Mouse (Mus musculus) embryonic facial prominence, embryonic 15.5 days (tissue): ENCODE results near the gene Mroh2a. TPM values are rescaled to one million over a fixed set of nuclear protein-coding genes. Genes with fewer than 3 reads are reported as not detected.

Experiments
- ATAC-seq: fragments of 200-750 bp; cut with Nextera tagmentation; 2 replicates; pipeline ENCODE4 v1.8.0; 2017; ENCODE audit warnings: low read depth, moderate TSS enrichment; ENCODE audit not compliant: insufficient number of reproducible peaks, low FRiP score, low TSS enrichment
- H3K27ac ChIP-seq: fragments of 300-500 bp; sonication (generic); replicated peaks from 2 replicates; pipeline ENCODE4 v1.5.1; 2015; ENCODE audit warnings: mild to moderate bottlenecking, inconsistent platforms
- H3K27me3 ChIP-seq: fragments of 300-500 bp; sonication (generic); 2 replicates; pipeline ENCODE4 v1.6.1; 2015; ENCODE audit warnings: inconsistent platforms
- H3K36me3 ChIP-seq: fragments of 300-500 bp; sonication (generic); 2 replicates; pipeline ENCODE4 v1.6.1; 2015; ENCODE audit warnings: mild to moderate bottlenecking, inconsistent platforms
- H3K4me1 ChIP-seq: fragments of 300-500 bp; sonication (generic); 2 replicates; pipeline ENCODE4 v1.6.1; 2015; ENCODE audit warnings: inconsistent platforms
- H3K4me2 ChIP-seq: fragments of 300-500 bp; sonication (generic); replicated peaks from 2 replicates; pipeline ENCODE4 v1.6.1; 2015; ENCODE audit warnings: mild to moderate bottlenecking, inconsistent platforms
- H3K4me3 ChIP-seq: fragments of 300-500 bp; sonication (generic); replicated peaks from 2 replicates; pipeline ENCODE4 v1.5.1; 2015; ENCODE audit warnings: mild to moderate bottlenecking, inconsistent platforms
- H3K9ac ChIP-seq: fragments of 300-500 bp; sonication (generic); 2 replicates; pipeline ENCODE4 v1.6.1; 2015; ENCODE audit warnings: inconsistent platforms
- H3K9me3 ChIP-seq: fragments of 300-500 bp; sonication (generic); replicated peaks from 2 replicates; pipeline ENCODE4 v1.6.1; 2016; ENCODE audit warnings: inconsistent platforms
- WGBS: fragments of 180-500 bp; shearing (Covaris S2); methylation state at CpG from one replicate; pipeline ENCODE4 v1.1.7; 2015; 5-methylcytosine and 5-hydroxymethylcytosine counted together
- polyA plus RNA-seq: library from polyadenylated mRNA; unstranded; fragments of >200 nt; fragmentation: Nextera tagmentation; extraction: Ambion mirVana; gene quantifications from 2 replicates; pipeline ENCODE4 v1.2.1, GENCODE M21; 2015

The Mroh2a gene
- polyA plus RNA-seq, 1 experiment from 2014 or later = 1.4 TPM

GRCm38 (mm10) chr1:88289152-88289551 is 62.4 kb downstream of the Mroh2a start:
- ATAC-seq = no peak
- Histone ChIP-seq H3K9ac (no peak overlapping the region), H3K4me1 (no peaks in the 10 kb centered on the region), H3K4me3 (no peak overlapping the region), H3K27me3 (no peaks in the 10 kb centered on the region), H3K9me3 (peaks cover 29% of the 10 kb centered on the region), H3K27ac (no peak overlapping the region), H3K36me3 (no peaks in the 10 kb centered on the region), H3K4me2 (no peak overlapping the region)
- whole genome bisulfite sequencing = 53% methylated on average over 2 of the region's 2 CpGs

DNA sequence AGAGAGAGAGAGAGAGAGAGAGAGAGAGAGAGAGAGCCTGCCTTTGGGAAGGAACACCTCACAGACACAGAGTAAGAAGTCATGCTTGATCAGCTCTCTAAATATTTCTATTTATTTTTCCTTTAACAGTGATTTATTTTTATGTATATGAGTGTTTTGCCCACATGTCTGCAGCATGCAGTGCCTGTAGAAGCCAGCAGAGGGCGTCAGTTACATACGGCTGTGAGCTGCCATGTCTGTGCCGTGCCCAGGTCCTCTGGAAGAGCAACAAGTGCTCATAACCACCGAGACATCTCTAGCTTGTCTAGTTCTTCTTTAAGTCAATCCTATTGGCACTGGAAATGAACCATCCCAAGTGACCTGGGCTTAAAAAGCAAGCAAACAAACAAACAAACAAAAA is 63.1 kb downstream of the Mroh2a start:
- Histone ChIP-seq H3K9me3 (peaks cover 31% of the 10 kb centered on the region), H3K27me3 (no peaks in the 10 kb centered on the region), H3K4me2 (no peak overlapping the region), H3K36me3 (no peaks in the 10 kb centered on the region), H3K4me1 (no peaks in the 10 kb centered on the region), H3K4me3 (no peak overlapping the region), H3K9ac (no peak overlapping the region), H3K27ac (no peak overlapping the region)
- ATAC-seq = no peak
- 36% methylated on average over 4 of the region's 4 CpGs for WGBS

DNA sequence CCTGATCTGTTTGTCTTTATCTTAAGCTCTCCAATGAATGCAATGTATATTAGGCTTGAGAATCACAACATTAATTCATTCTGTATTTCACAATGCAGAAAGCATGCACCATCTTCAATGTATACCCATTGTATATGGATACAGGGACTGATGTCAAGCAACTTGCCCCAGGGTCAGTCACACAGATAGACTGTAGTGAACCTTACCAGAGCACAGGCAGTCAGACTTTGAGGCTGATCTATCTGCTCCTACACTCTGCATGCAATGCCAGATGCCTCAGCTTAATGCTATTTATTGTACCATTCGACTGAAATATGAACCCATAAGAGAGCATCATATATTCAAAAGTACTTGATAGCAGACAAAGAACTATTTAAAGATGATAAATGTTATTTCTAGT is 63.7 kb downstream of the Mroh2a start:
- ATAC-seq = no peak
- H3K4me3 ChIP-seq = no peak overlapping the region
- H3K36me3 ChIP-seq = no peaks in the 10 kb centered on the region
- no peak overlapping the region for H3K4me2 ChIP-seq
- peaks cover 32% of the 10 kb centered on the region for H3K9me3 ChIP-seq
- WGBS = 59% methylated on average over 1 of the region's 1 CpGs
- H3K4me1 ChIP-seq = no peaks in the 10 kb centered on the region
- H3K9ac ChIP-seq = no peak overlapping the region
- H3K27ac ChIP-seq = no peak overlapping the region
- H3K27me3 ChIP-seq = no peaks in the 10 kb centered on the region

- no peak for ATAC-seq
- Histone ChIP-seq H3K4me2 (no peak overlapping the region), H3K4me1 (no peaks in the 10 kb centered on the region), H3K27me3 (no peaks in the 10 kb centered on the region), H3K9ac (no peak overlapping the region), H3K27ac (no peak overlapping the region), H3K4me3 (no peak overlapping the region), H3K9me3 (peaks cover 33% of the 10 kb centered on the region), H3K36me3 (no peaks in the 10 kb centered on the region)
- WGBS = 61% methylated on average over 3 of the region's 3 CpGs
These were observed 64.7 kb downstream of the Mroh2a start for GRCm38 (mm10) chr1:88291409-88292005.

DNA sequence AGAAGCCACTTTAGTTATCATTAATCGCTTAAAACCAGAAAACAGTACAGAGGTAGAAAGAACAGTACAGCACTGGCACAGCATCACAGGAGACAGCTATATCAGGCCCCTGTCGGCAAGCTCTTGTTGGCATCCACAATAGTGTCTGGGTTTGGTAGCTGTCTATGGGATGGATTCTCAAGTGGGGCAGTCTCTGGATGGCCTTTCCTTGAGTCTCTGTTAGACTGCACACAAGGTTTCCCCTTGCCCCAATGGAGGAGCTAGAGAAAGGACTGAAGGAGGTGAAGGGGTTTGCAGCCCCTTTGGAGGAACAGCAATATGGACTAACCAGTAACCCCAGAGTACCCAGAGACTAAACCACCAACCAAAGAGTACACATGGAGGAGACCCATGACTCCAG is 65.3 kb downstream of the Mroh2a start:
- H3K27ac ChIP-seq = no peak overlapping the region
- no peak for ATAC-seq
- no peak overlapping the region for H3K4me2 ChIP-seq
- H3K27me3 ChIP-seq = no peaks in the 10 kb centered on the region
- H3K4me3 ChIP-seq = no peak overlapping the region
- H3K9ac ChIP-seq = no peak overlapping the region
- WGBS = 51% methylated on average over 2 of the region's 2 CpGs
- H3K9me3 ChIP-seq = peaks cover 32% of the 10 kb centered on the region
- no peaks in the 10 kb centered on the region for H3K4me1 ChIP-seq
- no peaks in the 10 kb centered on the region for H3K36me3 ChIP-seq

DNA sequence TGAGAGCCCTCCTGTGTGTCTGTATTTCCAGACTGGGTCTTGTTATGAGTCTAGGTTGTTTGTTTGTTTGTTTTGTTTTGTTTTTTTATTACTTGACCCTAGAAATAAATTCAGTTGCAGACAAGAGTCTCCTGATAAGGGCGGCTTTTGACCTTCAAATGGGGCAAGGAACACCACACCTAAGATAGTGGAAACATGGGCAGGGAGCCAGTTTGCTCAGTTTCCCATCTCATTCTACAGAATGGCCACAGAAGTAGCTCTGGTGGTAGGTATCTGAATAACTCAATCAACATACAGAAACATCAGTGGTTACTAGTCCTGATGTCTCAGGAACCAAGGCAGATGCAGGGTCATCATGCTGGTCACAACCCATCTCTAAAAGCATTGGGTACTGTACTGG is 67.9 kb downstream of the Mroh2a start:
- Histone ChIP-seq H3K9ac (no peak overlapping the region), H3K27me3 (no peaks in the 10 kb centered on the region), H3K27ac (no peak overlapping the region), H3K4me3 (no peak overlapping the region), H3K4me2 (no peak overlapping the region), H3K9me3 (peaks cover 40% of the 10 kb centered on the region), H3K4me1 (no peaks in the 10 kb centered on the region), H3K36me3 (no peaks in the 10 kb centered on the region)
- no peak for ATAC-seq
- 19% methylated on average over 1 of the region's 1 CpGs for WGBS

GRCm38 (mm10) chr1:88296171-88296920 is 69.6 kb downstream of the Mroh2a start:
- H3K4me1 ChIP-seq = no peaks in the 10 kb centered on the region
- ATAC-seq = no peak
- H3K4me2 ChIP-seq = no peak overlapping the region
- no peaks in the 10 kb centered on the region for H3K36me3 ChIP-seq
- H3K27ac ChIP-seq = no peak overlapping the region
- H3K4me3 ChIP-seq = no peak overlapping the region
- H3K9ac ChIP-seq = no peak overlapping the region
- H3K9me3 ChIP-seq = peaks cover 46% of the 10 kb centered on the region
- WGBS = 69% methylated on average over 4 of the region's 4 CpGs
- no peaks in the 10 kb centered on the region for H3K27me3 ChIP-seq

GRCm38 (mm10) chr1:88297480-88298258 is 70.9 kb downstream of the Mroh2a start:
- H3K9ac ChIP-seq = no peak overlapping the region
- 66% methylated on average over 7 of the region's 7 CpGs for WGBS
- H3K9me3 ChIP-seq = peaks cover 51% of the 10 kb centered on the region
- H3K4me2 ChIP-seq = no peak overlapping the region
- H3K27ac ChIP-seq = no peak overlapping the region
- H3K27me3 ChIP-seq = no peaks in the 10 kb centered on the region
- no peaks in the 10 kb centered on the region for H3K4me1 ChIP-seq
- no peaks in the 10 kb centered on the region for H3K36me3 ChIP-seq
- ATAC-seq = no peak
- no peak overlapping the region for H3K4me3 ChIP-seq

DNA sequence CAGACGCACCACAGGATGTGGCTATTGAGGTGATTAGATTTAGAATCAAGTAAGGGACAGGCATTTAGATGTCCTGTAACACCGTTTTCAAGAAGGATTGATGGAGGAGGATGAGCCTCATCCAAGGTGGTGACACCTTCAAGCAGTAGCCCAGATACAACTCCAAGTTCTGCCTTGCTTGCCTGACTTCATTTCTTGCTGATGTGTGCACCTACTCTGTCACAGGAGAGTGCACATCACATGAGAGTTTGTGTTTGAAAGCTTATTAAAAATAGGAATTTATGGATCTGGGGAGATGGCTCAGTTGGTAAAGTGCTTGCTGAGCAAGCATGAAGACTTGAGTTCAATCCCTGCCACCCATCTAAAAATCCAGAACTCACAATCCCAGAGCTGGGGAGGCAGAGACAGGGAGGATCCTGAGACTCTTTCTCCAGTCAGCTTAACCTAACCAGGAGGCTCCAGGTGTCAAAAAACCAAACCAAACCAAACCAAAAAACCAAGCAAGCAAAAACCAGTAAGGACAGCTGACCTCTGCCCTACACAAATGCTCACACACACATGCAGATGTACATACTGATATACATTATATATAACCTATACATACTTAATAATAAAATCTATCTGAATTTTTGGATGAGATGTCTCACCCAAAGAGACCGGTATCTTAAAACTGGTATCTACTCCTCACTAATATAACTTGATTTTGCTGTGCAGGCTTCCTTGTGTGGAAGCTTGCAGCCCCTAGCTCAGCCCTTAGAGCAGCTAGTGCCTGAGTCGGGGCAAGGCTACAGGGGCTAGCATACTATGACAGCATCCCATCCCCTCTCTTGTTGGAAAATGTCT is 72.1 kb downstream of the Mroh2a start:
- no peaks in the 10 kb centered on the region for H3K4me1 ChIP-seq
- H3K4me2 ChIP-seq = no peak overlapping the region
- no peak overlapping the region for H3K9ac ChIP-seq
- no peak overlapping the region for H3K4me3 ChIP-seq
- peaks cover 60% of the 10 kb centered on the region for H3K9me3 ChIP-seq
- H3K27me3 ChIP-seq = no peaks in the 10 kb centered on the region
- no peaks in the 10 kb centered on the region for H3K36me3 ChIP-seq
- ATAC-seq = no peak
- 61% methylated on average over 4 of the region's 4 CpGs for WGBS
- H3K27ac ChIP-seq = no peak overlapping the region

GRCm38 (mm10) chr1:88299529-88299945 is 72.8 kb downstream of the Mroh2a start:
- Histone ChIP-seq H3K36me3 (no peaks in the 10 kb centered on the region), H3K4me1 (no peaks in the 10 kb centered on the region), H3K27ac (no peak overlapping the region), H3K4me3 (no peak overlapping the region), H3K27me3 (no peaks in the 10 kb centered on the region), H3K4me2 (no peak overlapping the region), H3K9ac (no peak overlapping the region), H3K9me3 (peaks cover 62% of the 10 kb centered on the region)
- WGBS = 75% methylated on average over 2 of the region's 2 CpGs
- ATAC-seq = no peak
